Mouse (Mus musculus): ENCODE measurements around the gene Fanca.
"Not testable (repeated sequence)": the region's sequence is repeated elsewhere in the genome, so short reads cannot be mapped to it uniquely, and the experiment has no call there.

Gene Fanca

GRCm38 (mm10) chr8:123275096-123275495, 43.3 kb downstream of the Fanca start:
- no peak for DNase-seq (ENCODE audit: extremely low read depth, insufficient read length, low spot score)

GRCm38 (mm10) chr8:123274447-123274846, 43.9 kb downstream of the Fanca start:
- DNase-seq (ENCODE audit: extremely low read depth, insufficient read length, low spot score) = no peak

GRCm38 (mm10) chr8:123271901-123272300, 46.5 kb downstream of the Fanca start:
- DNase-seq (ENCODE audit: extremely low read depth, insufficient read length, low spot score) = no peak

DNA sequence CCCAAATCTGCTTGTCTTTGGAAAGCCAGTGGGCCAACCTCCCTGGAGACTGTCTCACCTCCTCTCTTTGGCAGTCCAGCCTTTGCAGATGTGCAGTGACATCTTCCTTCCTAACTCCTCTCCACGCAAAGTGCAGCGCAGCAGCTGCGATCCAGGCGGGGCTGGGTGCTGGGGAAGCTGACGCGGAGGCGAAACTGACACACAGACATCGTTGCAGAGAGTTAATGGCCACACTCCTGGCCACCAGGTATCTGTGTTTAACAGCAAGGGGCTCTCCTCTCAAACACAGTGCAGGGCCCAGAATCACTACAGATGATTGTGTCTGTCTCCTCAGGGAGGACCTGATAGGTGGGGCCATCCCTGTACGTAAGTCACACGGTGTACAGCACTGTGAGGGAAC, 47.2 kb downstream of the Fanca start:
- DNase-seq (ENCODE audit: extremely low read depth, insufficient read length, low spot score) = no peak

DNA sequence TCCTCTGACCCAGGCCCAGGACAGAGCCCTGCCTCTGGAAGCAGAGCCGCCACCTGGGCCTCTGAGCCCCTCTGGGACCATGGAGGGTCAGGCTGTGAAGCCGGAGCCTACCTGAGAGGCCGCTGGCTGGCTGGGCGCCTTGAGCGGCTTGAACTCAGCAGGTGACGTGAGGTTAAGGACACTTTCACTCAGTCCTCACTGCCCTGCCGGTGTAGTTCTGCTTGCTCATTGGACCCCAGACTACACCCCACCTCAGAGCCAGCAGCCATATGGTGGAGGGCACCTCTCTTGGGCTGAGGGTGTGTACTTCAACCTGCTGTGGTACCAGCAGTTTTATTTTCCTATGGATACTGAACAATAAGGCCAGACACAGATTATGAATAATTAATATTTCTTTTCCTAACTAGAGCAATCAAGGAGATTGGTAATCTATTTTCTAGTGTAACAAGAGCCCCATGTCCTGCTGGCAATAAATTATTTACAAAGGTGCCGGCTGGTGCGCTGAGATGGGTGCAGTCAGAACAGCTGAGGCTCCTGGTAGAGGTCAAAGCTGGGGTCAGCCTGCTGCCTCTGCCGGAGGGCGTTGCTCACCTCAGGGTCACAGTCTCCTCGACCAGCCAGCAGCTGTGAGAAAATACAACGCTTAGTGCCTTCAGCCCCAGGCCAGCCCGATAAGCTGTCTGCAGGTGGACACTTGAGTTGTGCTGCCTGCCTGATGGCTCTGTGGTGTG, 50.3 kb downstream of the Fanca start:
- DNase-seq (ENCODE audit: extremely low read depth, insufficient read length, low spot score) = no peak

GRCm38 (mm10) chr8:123257593-123257992, 60.8 kb downstream of the Fanca start:
- DNase-seq (ENCODE audit: extremely low read depth, insufficient read length, low spot score) = not testable (repeated sequence)

GRCm38 (mm10) chr8:123257114-123257513, 61.3 kb downstream of the Fanca start:
- no peak for DNase-seq (ENCODE audit: extremely low read depth, insufficient read length, low spot score)

DNA sequence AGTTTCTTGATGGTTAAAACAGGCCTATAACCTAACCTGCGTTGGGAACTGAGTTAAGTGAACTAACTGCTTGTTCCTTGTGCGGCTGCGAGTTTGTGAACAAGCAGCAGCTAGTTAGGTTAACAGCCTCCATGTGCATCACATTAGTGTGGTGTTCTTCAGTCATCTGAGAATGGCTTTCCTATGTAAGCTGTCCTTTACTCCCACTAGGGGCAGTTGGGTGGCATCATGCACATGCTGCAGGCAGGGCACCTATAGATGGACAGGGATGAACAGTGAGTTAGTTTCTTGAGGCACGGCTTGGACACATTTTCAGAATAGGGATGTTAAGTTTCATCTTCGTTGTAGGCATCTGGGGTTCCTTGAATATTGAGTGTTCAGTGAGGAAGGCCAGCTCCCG, 63.2 kb downstream of the Fanca start:
- no peak for DNase-seq (ENCODE audit: extremely low read depth, insufficient read length, low spot score)

DNA sequence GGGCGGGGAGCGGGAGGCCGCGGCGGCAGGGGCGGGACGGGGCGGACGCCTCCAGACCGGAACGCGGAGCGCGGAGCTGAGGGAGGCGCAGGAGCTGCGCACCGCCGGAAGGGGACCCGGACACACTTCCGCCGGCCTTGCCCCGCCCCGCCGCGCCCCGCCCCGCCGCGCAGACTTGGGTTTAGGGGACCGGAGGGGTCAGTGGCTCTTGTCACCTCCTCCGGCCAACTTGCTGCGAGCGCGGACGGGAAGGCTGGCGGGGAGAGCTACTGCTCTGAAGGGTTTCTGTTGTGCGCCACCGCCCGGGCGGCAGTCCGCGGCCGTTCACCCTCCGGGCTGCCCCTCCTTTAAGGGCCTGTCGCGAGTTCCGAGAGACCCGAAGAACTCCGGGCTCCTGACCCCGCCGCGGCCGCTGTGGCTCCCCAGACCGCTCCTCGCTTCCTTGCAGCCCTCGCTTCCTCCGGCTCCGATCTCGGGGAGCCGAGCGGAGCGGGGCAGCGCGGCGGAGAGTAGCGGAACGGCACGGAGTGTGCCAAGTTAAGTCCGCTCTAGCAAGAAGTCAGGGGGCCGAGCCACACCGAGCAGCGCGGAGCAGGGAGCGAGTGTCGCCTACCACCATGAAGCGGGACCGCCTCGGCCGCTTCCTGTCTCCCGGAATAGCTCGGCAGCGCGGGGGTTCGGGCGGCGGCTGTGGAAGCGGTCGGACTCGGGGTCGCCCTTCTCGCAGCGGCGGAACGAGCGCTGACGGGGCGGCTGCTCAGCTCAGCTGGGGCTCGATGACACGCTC, 64.1 kb downstream of the Fanca start, which contains the start of the genes Zfp276 and Vps9d1:
Zfp276 (plus strand) TSS at position 97 of the 787 bp plus-strand sequence.
Vps9d1 (minus strand) TSS at position 250 of the 787 bp plus-strand sequence.
- peak; percentile 77 for DNase-seq (ENCODE audit: extremely low read depth, insufficient read length, low spot score)

DNA sequence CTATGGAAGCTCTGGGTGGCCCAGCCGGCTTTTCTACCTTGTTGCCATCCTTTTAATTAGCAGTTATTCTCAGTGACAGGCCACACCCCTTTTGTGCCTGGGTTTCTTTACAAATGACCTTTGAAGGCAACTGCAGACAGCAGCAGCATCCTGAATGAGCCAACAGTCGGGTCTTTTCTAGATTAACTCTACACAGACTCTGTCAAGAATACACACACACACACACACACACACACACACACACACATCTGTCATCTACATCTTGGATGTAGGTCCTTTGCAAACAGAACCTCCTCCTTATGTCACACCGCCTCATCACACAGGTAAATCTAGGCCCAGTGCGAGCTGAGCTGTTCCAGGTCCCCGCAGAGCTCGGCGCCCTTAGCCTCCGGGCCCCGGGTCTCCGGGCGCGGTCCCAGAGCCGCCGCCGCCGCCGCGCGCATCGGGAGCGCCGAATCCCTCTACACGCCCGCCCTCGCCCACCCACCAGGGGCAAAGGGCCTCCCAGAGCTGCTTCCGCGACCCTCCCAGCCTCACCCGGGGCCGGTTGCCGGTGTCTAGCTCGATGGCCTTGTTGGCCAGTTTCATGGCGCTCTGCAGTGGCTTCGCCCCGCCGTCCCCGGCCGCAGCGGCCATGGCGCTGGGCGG, 64.8 kb downstream of the Fanca start:
- no peak for DNase-seq (ENCODE audit: extremely low read depth, insufficient read length, low spot score)

GRCm38 (mm10) chr8:123252925-123253324, 65.5 kb downstream of the Fanca start:
- no peak for DNase-seq (ENCODE audit: extremely low read depth, insufficient read length, low spot score)

DNA sequence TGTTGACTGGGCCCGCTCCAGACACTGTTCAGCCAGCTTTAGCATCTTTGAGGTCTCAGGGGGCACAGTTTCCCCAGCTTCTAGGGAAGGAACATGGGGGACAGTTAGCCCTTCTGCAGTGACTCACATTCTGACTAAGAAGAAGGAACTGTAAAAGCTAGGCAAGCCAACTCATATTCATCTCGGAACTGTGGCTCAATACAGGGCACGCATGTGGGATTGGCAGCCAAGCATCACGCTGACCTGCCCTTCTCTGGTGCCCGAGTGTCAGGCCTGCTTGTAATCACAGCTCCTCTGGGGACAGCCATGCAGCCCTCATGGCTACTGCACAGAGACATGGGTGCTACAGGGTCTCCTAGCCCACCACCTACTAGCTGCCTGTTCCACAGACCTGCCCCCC, 67.4 kb downstream of the Fanca start:
- no peak for DNase-seq (ENCODE audit: extremely low read depth, insufficient read length, low spot score)

- DNase-seq (ENCODE audit: extremely low read depth, insufficient read length, low spot score) = no peak
These were observed 69.8 kb downstream of the Fanca start for GRCm38 (mm10) chr8:123248596-123248995.

DNA sequence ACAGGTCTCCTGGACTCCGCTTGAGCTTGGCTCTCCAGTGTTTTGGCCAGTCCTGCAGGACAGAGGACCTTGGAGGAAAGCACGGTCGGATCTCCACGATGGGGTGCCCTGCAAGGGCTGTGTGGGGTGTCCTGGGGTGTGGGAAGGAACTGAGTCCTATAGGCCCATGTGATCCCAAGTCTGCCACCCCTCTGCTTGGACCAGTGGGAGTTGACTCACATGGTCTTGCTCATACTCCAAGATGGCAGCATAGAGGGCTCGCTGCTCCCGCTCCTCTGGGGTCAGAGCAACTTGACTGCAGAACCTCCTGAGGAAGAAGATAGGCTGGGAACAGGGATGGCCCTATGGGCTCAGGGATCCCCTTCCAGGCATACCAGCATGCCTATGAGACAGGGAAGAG, 70.6 kb downstream of the Fanca start:
- no peak for DNase-seq (ENCODE audit: extremely low read depth, insufficient read length, low spot score)

DNA sequence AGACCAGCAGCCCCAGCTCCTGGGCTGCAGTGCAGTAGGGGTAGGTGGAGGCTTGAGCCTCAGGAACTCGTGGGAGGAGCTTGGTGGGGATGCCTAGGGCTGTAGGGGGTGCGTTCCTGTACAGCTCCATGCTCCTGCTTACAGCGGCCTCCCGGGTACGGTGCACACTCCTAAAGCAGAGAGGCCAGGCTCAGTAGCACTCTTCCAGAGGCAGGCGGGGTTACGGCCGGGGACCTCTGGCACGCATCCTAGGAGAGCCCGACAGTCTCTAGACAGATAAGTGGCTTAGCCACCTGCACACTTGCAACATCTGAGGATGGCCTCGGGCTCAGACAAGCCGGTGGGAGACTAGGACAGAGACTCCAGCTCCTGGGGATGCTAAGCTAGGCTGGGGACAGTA, 72.8 kb downstream of the Fanca start:
- DNase-seq (ENCODE audit: extremely low read depth, insufficient read length, low spot score) = no peak

GRCm38 (mm10) chr8:123244382-123244781, 74.0 kb downstream of the Fanca start:
- DNase-seq (ENCODE audit: extremely low read depth, insufficient read length, low spot score) = no peak

- no peak for DNase-seq (ENCODE audit: extremely low read depth, insufficient read length, low spot score)
These were observed 75.3 kb downstream of the Fanca start for GRCm38 (mm10) chr8:123243053-123243452.

GRCm38 (mm10) chr8:123242107-123242923, 76.1 kb downstream of the Fanca start:
- DNase-seq (ENCODE audit: extremely low read depth, insufficient read length, low spot score) = no peak

GRCm38 (mm10) chr8:123239398-123239797, 79.0 kb downstream of the Fanca start:
- no peak for DNase-seq (ENCODE audit: extremely low read depth, insufficient read length, low spot score)

Measured in 3134 (cell line).